Mouse (Mus musculus): ENCODE measurements around the gene Fscb. TPM values are rescaled to one million over a fixed set of nuclear protein-coding genes. Genes with fewer than 3 reads are reported as not detected.

Fscb gene
- polyA plus RNA-seq (2012; rRNA removed): 55.7 and 61.6 TPM in 2 replicates

GRCm38 (mm10) chr12:64474590-64474989 lies at the start of gene Fscb:
TSS of gene Fscb (minus strand) at chr12:64474690.
- H3K4me1 ChIP-seq (ENCODE audit: control insufficient read depth, insufficient read depth, low read length): peaks cover 2% of the 10 kb centered on the region
- H3K4me3 ChIP-seq (ENCODE audit: control insufficient read depth, low read depth, low read length): peak within 1 kb of the TSS; percentile 62
- H3K27ac ChIP-seq (ENCODE audit: control insufficient read depth, insufficient read depth, low read depth, low read length): no peak within 1 kb of the TSS
- no peaks in the 10 kb centered on the region for H3K27me3 ChIP-seq (ENCODE audit: control insufficient read depth, insufficient read depth, low read length)
- TF ChIP-seq CTCF (IDR thresholded peaks at IDR 0.05; ENCODE audit: control insufficient read depth, insufficient read depth, insufficient replicate concordance, low read depth, low read length) (no peak), POLR2A (IDR thresholded peaks at IDR 0.05; ENCODE audit: control insufficient read depth, low read depth, low read length) (no peak)
- no peaks in the 10 kb centered on the region for H3K36me3 ChIP-seq (ENCODE audit: control insufficient read depth, insufficient read depth, low read length)

DNA sequence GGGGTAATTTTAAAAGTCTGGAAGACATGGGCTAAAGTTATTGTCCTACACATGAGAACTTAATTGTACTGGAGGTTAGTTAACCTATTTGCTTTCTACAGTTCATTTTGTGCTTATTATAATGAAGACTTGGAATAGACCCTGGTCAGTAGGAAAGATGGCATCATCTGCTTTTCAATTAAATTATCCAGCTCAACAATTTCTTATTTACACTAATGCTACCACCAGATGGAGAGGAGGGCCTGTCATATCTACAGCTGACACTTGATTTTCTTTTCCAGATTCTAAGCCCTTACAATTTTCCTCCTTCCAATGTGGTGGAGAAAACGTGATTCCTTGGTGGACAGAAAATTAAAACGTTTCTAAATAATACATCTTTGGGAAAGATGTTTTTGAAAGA lies 42.3 kb upstream of the Fscb start:
- H3K27me3 ChIP-seq (ENCODE audit: control insufficient read depth, insufficient read depth, low read length): no peaks in the 10 kb centered on the region
- no peaks in the 10 kb centered on the region for H3K36me3 ChIP-seq (ENCODE audit: control insufficient read depth, insufficient read depth, low read length)
- no peak overlapping the region for H3K27ac ChIP-seq (ENCODE audit: control insufficient read depth, insufficient read depth, low read depth, low read length)
- H3K4me1 ChIP-seq (ENCODE audit: control insufficient read depth, insufficient read depth, low read length): no peaks in the 10 kb centered on the region
- no peak overlapping the region for H3K4me3 ChIP-seq (ENCODE audit: control insufficient read depth, low read depth, low read length)
- TF ChIP-seq POLR2A (IDR thresholded peaks at IDR 0.05; ENCODE audit: control insufficient read depth, low read depth, low read length) (no peak), CTCF (IDR thresholded peaks at IDR 0.05; ENCODE audit: control insufficient read depth, insufficient read depth, insufficient replicate concordance, low read depth, low read length) (no peak)

GRCm38 (mm10) chr12:64513439-64513838 lies 38.9 kb upstream of the Fscb start:
- H3K4me3 ChIP-seq (ENCODE audit: control insufficient read depth, low read depth, low read length): no peak overlapping the region
- no peaks in the 10 kb centered on the region for H3K27me3 ChIP-seq (ENCODE audit: control insufficient read depth, insufficient read depth, low read length)
- no peak overlapping the region for H3K27ac ChIP-seq (ENCODE audit: control insufficient read depth, insufficient read depth, low read depth, low read length)
- TF ChIP-seq POLR2A (IDR thresholded peaks at IDR 0.05; ENCODE audit: control insufficient read depth, low read depth, low read length) (no peak), CTCF (IDR thresholded peaks at IDR 0.05; ENCODE audit: control insufficient read depth, insufficient read depth, insufficient replicate concordance, low read depth, low read length) (no peak)
- no peaks in the 10 kb centered on the region for H3K4me1 ChIP-seq (ENCODE audit: control insufficient read depth, insufficient read depth, low read length)
- H3K36me3 ChIP-seq (ENCODE audit: control insufficient read depth, insufficient read depth, low read length): no peaks in the 10 kb centered on the region

- no peaks in the 10 kb centered on the region for H3K4me1 ChIP-seq (ENCODE audit: control insufficient read depth, insufficient read depth, low read length)
- H3K36me3 ChIP-seq (ENCODE audit: control insufficient read depth, insufficient read depth, low read length): no peaks in the 10 kb centered on the region
- TF ChIP-seq POLR2A (IDR thresholded peaks at IDR 0.05; ENCODE audit: control insufficient read depth, low read depth, low read length) (no peak), CTCF (IDR thresholded peaks at IDR 0.05; ENCODE audit: control insufficient read depth, insufficient read depth, insufficient replicate concordance, low read depth, low read length) (no peak)
- no peaks in the 10 kb centered on the region for H3K27me3 ChIP-seq (ENCODE audit: control insufficient read depth, insufficient read depth, low read length)
- H3K4me3 ChIP-seq (ENCODE audit: control insufficient read depth, low read depth, low read length): no peak overlapping the region
- no peak overlapping the region for H3K27ac ChIP-seq (ENCODE audit: control insufficient read depth, insufficient read depth, low read depth, low read length)
These were observed 23.2 kb upstream of the Fscb start for GRCm38 (mm10) chr12:64497706-64498105.

DNA sequence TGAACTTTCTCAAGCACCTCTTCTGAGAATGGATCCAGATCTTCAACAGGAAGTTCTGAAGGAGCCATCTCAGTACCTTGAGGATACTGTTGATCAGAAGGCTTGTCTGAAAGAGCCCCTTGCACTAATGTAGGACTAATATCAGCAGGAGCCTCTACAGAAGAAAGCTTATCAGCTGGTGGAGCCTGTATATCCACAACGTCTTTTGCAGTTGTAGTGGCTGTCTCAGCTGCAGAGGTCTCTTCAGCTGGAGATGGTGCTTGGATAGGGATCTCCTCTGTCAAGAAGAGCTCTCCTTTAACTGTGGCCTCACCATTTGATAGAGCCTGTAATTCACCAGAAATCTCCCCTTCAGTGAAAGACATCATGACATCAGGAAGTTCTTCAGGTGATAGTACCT lies 875 bp downstream of the Fscb start:
- Histone ChIP-seq H3K4me1 (ENCODE audit: control insufficient read depth, insufficient read depth, low read length) (peaks cover 2% of the 10 kb centered on the region), H3K4me3 (ENCODE audit: control insufficient read depth, low read depth, low read length) (peak overlapping the region; percentile 62), H3K36me3 (ENCODE audit: control insufficient read depth, insufficient read depth, low read length) (no peaks in the 10 kb centered on the region), H3K27ac (ENCODE audit: control insufficient read depth, insufficient read depth, low read depth, low read length) (no peak overlapping the region), H3K27me3 (ENCODE audit: control insufficient read depth, insufficient read depth, low read length) (no peaks in the 10 kb centered on the region)
- TF ChIP-seq POLR2A (IDR thresholded peaks at IDR 0.05; ENCODE audit: control insufficient read depth, low read depth, low read length) (no peak), CTCF (IDR thresholded peaks at IDR 0.05; ENCODE audit: control insufficient read depth, insufficient read depth, insufficient replicate concordance, low read depth, low read length) (no peak)

DNA sequence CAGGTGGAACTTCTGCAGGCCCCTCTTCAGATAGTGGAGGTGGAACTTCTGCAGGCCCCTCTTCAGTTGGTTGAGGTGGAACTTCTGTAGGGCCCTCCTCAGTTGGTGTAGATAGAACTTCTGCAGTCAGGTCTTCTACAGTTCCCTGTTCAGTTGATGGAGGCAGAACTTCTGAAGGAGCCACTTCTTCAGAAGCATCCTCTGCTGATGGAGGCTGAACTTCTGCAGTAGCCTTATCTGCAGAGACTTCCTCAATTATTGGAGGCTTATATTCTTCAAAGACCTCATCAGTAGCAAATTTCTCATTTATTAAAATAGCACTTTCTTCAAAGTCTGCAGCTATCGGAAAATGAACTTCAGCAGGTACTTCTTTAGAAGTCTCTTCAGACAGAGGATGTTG lies 1.4 kb downstream of the Fscb start:
- H3K27me3 ChIP-seq (ENCODE audit: control insufficient read depth, insufficient read depth, low read length): no peaks in the 10 kb centered on the region
- peak overlapping the region; percentile 55 for H3K4me3 ChIP-seq (ENCODE audit: control insufficient read depth, low read depth, low read length)
- H3K4me1 ChIP-seq (ENCODE audit: control insufficient read depth, insufficient read depth, low read length): peaks cover 2% of the 10 kb centered on the region
- no peaks in the 10 kb centered on the region for H3K36me3 ChIP-seq (ENCODE audit: control insufficient read depth, insufficient read depth, low read length)
- no peak overlapping the region for H3K27ac ChIP-seq (ENCODE audit: control insufficient read depth, insufficient read depth, low read depth, low read length)
- TF ChIP-seq CTCF (IDR thresholded peaks at IDR 0.05; ENCODE audit: control insufficient read depth, insufficient read depth, insufficient replicate concordance, low read depth, low read length) (no peak), POLR2A (IDR thresholded peaks at IDR 0.05; ENCODE audit: control insufficient read depth, low read depth, low read length) (no peak)

GRCm38 (mm10) chr12:64455228-64455627 lies 19.3 kb downstream of the Fscb start:
- no peak overlapping the region for H3K27ac ChIP-seq (ENCODE audit: control insufficient read depth, insufficient read depth, low read depth, low read length)
- no peak for TF ChIP-seq CTCF (IDR thresholded peaks at IDR 0.05; ENCODE audit: control insufficient read depth, insufficient read depth, insufficient replicate concordance, low read depth, low read length)
- no peak for TF ChIP-seq POLR2A (IDR thresholded peaks at IDR 0.05; ENCODE audit: control insufficient read depth, low read depth, low read length)
- H3K4me3 ChIP-seq (ENCODE audit: control insufficient read depth, low read depth, low read length): no peak overlapping the region
- no peaks in the 10 kb centered on the region for H3K4me1 ChIP-seq (ENCODE audit: control insufficient read depth, insufficient read depth, low read length)
- H3K27me3 ChIP-seq (ENCODE audit: control insufficient read depth, insufficient read depth, low read length): no peaks in the 10 kb centered on the region
- no peaks in the 10 kb centered on the region for H3K36me3 ChIP-seq (ENCODE audit: control insufficient read depth, insufficient read depth, low read length)

DNA sequence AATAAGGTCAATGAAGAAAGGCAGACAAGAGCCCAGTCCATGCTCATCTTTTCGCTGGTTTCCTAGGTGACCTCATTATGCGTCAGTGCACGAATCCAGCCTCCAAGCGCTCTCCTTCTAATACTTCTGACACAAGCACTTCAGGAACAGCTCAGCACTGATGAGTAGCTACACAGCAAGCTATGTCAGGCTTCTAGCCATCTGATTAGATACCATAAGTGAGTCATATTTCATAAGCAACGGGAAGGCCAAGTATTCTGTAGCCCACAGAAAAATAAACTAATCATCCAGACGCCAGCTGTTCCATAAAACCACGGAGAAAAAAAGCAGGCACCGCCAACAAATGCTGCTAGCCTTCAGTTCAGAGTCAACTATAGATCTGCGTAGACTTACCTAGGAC lies 24.6 kb downstream of the Fscb start:
- TF ChIP-seq POLR2A (IDR thresholded peaks at IDR 0.05; ENCODE audit: control insufficient read depth, low read depth, low read length) (no peak), CTCF (IDR thresholded peaks at IDR 0.05; ENCODE audit: control insufficient read depth, insufficient read depth, insufficient replicate concordance, low read depth, low read length) (no peak)

More for the DNA sequence above, 24.6 kb downstream of the Fscb start:
- no peaks in the 10 kb centered on the region for H3K4me1 ChIP-seq (ENCODE audit: control insufficient read depth, insufficient read depth, low read length)
- no peaks in the 10 kb centered on the region for H3K27me3 ChIP-seq (ENCODE audit: control insufficient read depth, insufficient read depth, low read length)
- H3K27ac ChIP-seq (ENCODE audit: control insufficient read depth, insufficient read depth, low read depth, low read length): no peak overlapping the region
- H3K36me3 ChIP-seq (ENCODE audit: control insufficient read depth, insufficient read depth, low read length): no peaks in the 10 kb centered on the region
- no peak overlapping the region for H3K4me3 ChIP-seq (ENCODE audit: control insufficient read depth, low read depth, low read length)

Data from testis, adult 2 months (tissue).